Mouse (Mus musculus) gastrocnemius, adult 2 months (tissue): Measurements from ENCODE around the gene P2rx1. TPM values are rescaled to one million over a fixed set of nuclear protein-coding genes. Genes with fewer than 3 reads are reported as not detected.
A peak's percentile ranks its signal among the peaks of the same experiment; 100 is the strongest.

Source experiments
- DNase-seq: peaks from one replicate; pipeline ENCODE4 v3.0.0; 2022
- H3K27ac ChIP-seq: fragments of 200-600 bp; 2 replicates; pipeline ENCODE4 v1.8.1; 2022; ENCODE audit warnings: mild to moderate bottlenecking
- H3K4me3 ChIP-seq: fragments of 200-600 bp; 2 replicates; pipeline ENCODE4 v1.8.1; 2022; ENCODE audit warnings: mild to moderate bottlenecking, moderate library complexity
- CTCF ChIP-seq: fragments of 200-600 bp; IDR thresholded peaks from 2 replicates; pipeline ENCODE4 v1.8.1; 2022; ENCODE audit warnings: antibody characterized with exemption, mild to moderate bottlenecking, moderate library complexity
- intact Hi-C: fragments of 180-260 bp; cut with DNase I; formaldehyde crosslinking; loops from one replicate; pipeline ENCODE4 v1.15.1; 2025
- total RNA-seq, 2 experiments: library from RNA; stranded (reverse); gene quantifications; 2 replicates each; pipeline ENCODE4 v1.2.3; 2021

P2rx1 gene
- total RNA-seq, 2 experiments from 2014 or later, result 0.15 to 0.56 TPM

GRCm38 (mm10) chr11:73015391-73016102, 16.6 kb downstream of the P2rx1 start:
- DNase-seq, result peak; percentile 83
- intact Hi-C loops, result no loop called here
- peak overlapping the region; percentile 62 for H3K27ac ChIP-seq
- no peak overlapping the region for H3K4me3 ChIP-seq
- no peak for TF ChIP-seq CTCF

GRCm38 (mm10) chr11:73016103-73016420, 17.2 kb downstream of the P2rx1 start:
- intact Hi-C loops, result no loop called here
- peak overlapping the region; percentile 12; the same call in 1 of the 2 replicates for H3K27ac ChIP-seq
- no peak for DNase-seq
- TF ChIP-seq CTCF, result no peak
- no peak overlapping the region for H3K4me3 ChIP-seq

GRCm38 (mm10) chr11:73018471-73019146, 19.7 kb downstream of the P2rx1 start, which contains the start of gene Camkk1:
Gene Camkk1, plus strand, starts transcription at chr11:73019008.
- intact Hi-C loops, result no loop called here
- peak; percentile 97 for DNase-seq
- Histone ChIP-seq H3K4me3 (peak within 1 kb of the TSS; percentile 94), H3K27ac (peak within 1 kb of the TSS; percentile 72)
- no peak for TF ChIP-seq CTCF

GRCm38 (mm10) chr11:73019147-73019795, 20.4 kb downstream of the P2rx1 start:
- no peak for TF ChIP-seq CTCF
- peak overlapping the region; percentile 94 for H3K4me3 ChIP-seq
- intact Hi-C loops, result no loop called here
- peak overlapping the region; percentile 72 for H3K27ac ChIP-seq
- peak; percentile 53 for DNase-seq

- intact Hi-C loops, result no loop called here
- DNase-seq, result no peak
- no peak overlapping the region for H3K4me3 ChIP-seq
- TF ChIP-seq CTCF, result no peak
- H3K27ac ChIP-seq, result peak overlapping the region; percentile 1; the same call in 1 of the 2 replicates
Measured at GRCm38 (mm10) chr11:73020953-73021800, 22.3 kb downstream of the P2rx1 start.

GRCm38 (mm10) chr11:73023099-73023498, 24.2 kb downstream of the P2rx1 start:
- no peak overlapping the region for H3K4me3 ChIP-seq
- peak overlapping the region; percentile 63 for H3K27ac ChIP-seq
- DNase-seq, result peak; percentile 86
- TF ChIP-seq CTCF, result no peak
- intact Hi-C loops, result no loop called here

- H3K4me3 ChIP-seq, result no peak overlapping the region
- intact Hi-C loops, result no loop called here
- no peak for TF ChIP-seq CTCF
- peak overlapping the region; percentile 63 for H3K27ac ChIP-seq
- DNase-seq, result no peak
Measured at GRCm38 (mm10) chr11:73023827-73024226, 24.9 kb downstream of the P2rx1 start.

- Histone ChIP-seq H3K4me3 (no peak overlapping the region), H3K27ac (peak overlapping the region; percentile 63)
- intact Hi-C loops, result no loop called here
- DNase-seq, result peak; percentile 43
- no peak for TF ChIP-seq CTCF
Measured at GRCm38 (mm10) chr11:73024236-73024904, 25.5 kb downstream of the P2rx1 start.

GRCm38 (mm10) chr11:73026961-73027360, 28.1 kb downstream of the P2rx1 start:
- no peak overlapping the region for H3K27ac ChIP-seq
- no peak for TF ChIP-seq CTCF
- intact Hi-C loops, result no loop called here
- no peak overlapping the region for H3K4me3 ChIP-seq
- DNase-seq, result no peak

- intact Hi-C loops, result no loop called here
- peak; percentile 9; the same call in 1 of the 2 replicates for TF ChIP-seq CTCF
- DNase-seq, result peak; percentile 88
- H3K27ac ChIP-seq, result peak overlapping the region; percentile 63
- peak overlapping the region; percentile 65 for H3K4me3 ChIP-seq
Measured at GRCm38 (mm10) chr11:73030821-73031498, 32.1 kb downstream of the P2rx1 start.

GRCm38 (mm10) chr11:73031536-73031935, 32.6 kb downstream of the P2rx1 start:
- TF ChIP-seq CTCF, result no peak
- no peak overlapping the region for H3K27ac ChIP-seq
- intact Hi-C loops, result no loop called here
- H3K4me3 ChIP-seq, result peak overlapping the region; percentile 65
- DNase-seq, result peak; percentile 61
